Mouse (Mus musculus) thymus, adult 2 months (tissue): ENCODE measurements at regions not wholly inside any gene's neighbourhood (a gene's known extent, or its start where the extent isn't known, plus 50 kb on each side); places are given as distances from the start of the nearest gene placed in this dataset.

Source experiments
- CTCF ChIP-seq: fragments of 200-500 bp; IDR thresholded peaks from 2 replicates; pipeline ENCODE4 v1.5.1; 2012; ENCODE audit warnings: mild to moderate bottlenecking, control low read depth, low read length, moderate library complexity, borderline replicate concordance; ENCODE audit not compliant: control insufficient read depth, poor library complexity, insufficient read depth; ENCODE audit errors: extremely low read depth
- POLR2A ChIP-seq: fragments of 200-500 bp; IDR thresholded peaks from 2 replicates; pipeline ENCODE4 v1.6.1; 2012; ENCODE audit warnings: mild to moderate bottlenecking, low read length, control low read depth, moderate library complexity; ENCODE audit not compliant: control insufficient read depth, poor library complexity, insufficient read depth; ENCODE audit errors: extremely low read depth

DNA sequence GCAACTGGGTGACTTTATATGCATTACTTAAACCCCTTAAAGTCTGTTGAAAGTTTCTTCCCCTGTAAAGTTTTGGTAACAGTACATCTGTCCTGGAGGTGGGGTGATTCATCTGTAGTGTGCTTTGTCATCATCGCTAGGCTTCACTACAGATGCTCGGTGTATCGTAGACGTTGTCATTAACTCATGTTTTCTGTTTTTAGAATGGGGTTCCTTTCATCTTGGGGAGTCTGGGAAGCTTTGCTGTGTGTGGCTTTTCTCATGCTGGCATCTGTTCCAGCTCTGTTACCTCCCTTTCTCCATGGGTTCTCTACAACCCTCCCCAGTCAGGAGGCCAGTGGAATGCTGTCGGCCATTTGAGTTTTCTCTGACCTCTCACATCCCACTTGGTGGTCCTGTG is 266.4 kb upstream of the Camk1g start:
- TF ChIP-seq CTCF (no peak), POLR2A (no peak)
